Mouse (Mus musculus) erythroblast, embryonic 14.5 days (primary cell): ENCODE data around the gene Itih2. TPM values are rescaled to one million over a fixed set of nuclear protein-coding genes. Genes with fewer than 3 reads are reported as not detected.

Experiments
- H3K27me3 ChIP-seq: 2 replicates; pipeline ENCODE4 v1.6.1; 2012; ENCODE audit warnings: inconsistent platforms; ENCODE audit not compliant: control insufficient read depth
- H3K36me3 ChIP-seq: 2 replicates; pipeline ENCODE4 v1.6.1; 2012; ENCODE audit warnings: mild to moderate bottlenecking, inconsistent platforms; ENCODE audit not compliant: control insufficient read depth
- H3K4me1 ChIP-seq: 2 replicates; pipeline ENCODE4 v1.6.1; 2012; ENCODE audit warnings: inconsistent platforms; ENCODE audit not compliant: control insufficient read depth
- H3K4me3 ChIP-seq: replicated peaks from 2 replicates; pipeline ENCODE3; 2012; ENCODE audit warnings: moderate library complexity, mild to moderate bottlenecking, inconsistent platforms
- H3K9me3 ChIP-seq: 2 replicates; pipeline ENCODE4 v1.6.1; 2012; ENCODE audit warnings: low read length, inconsistent platforms, mixed read lengths; ENCODE audit not compliant: control insufficient read depth
- GATA1 ChIP-seq: IDR thresholded peaks from 2 replicates; pipeline ENCODE4 v1.6.1; 2012; ENCODE audit warnings: low read length, inconsistent platforms, mixed read lengths
- TAL1 ChIP-seq: IDR thresholded peaks from 3 replicates; pipeline ENCODE4 v1.6.1; 2012; ENCODE audit warnings: low read length, inconsistent platforms, mixed read lengths
- polyA plus RNA-seq: library from polyadenylated mRNA; stranded (reverse); fragments of >175 nt; gene quantifications from 2 replicates; pipeline ENCODE4 v1.2.3, GENCODE M21; 2012

Gene Itih2
- 0.06 and 0.10 TPM in 2 replicates for polyA plus RNA-seq

GRCm38 (mm10) chr2:10131296-10131695 is at the start of gene Itih2:
Itih2 (minus strand) TSS chr2:10131396.
- no peak for TF ChIP-seq GATA1
- H3K9me3 ChIP-seq, result no peaks in the 10 kb centered on the region
- H3K27me3 ChIP-seq, result no peaks in the 10 kb centered on the region
- no peaks in the 10 kb centered on the region for H3K4me1 ChIP-seq
- H3K36me3 ChIP-seq, result no peaks in the 10 kb centered on the region
- H3K4me3 ChIP-seq, result peak within 1 kb of the TSS; percentile 36

GRCm38 (mm10) chr2:10169991-10170390 is 38.8 kb upstream of the Itih2 start:
- peaks cover 8% of the 10 kb centered on the region for H3K4me1 ChIP-seq
- no peak overlapping the region for H3K4me3 ChIP-seq
- TF ChIP-seq GATA1 (no peak), TAL1 (no peak)
- H3K36me3 ChIP-seq, result no peaks in the 10 kb centered on the region
- no peaks in the 10 kb centered on the region for H3K27me3 ChIP-seq
- H3K9me3 ChIP-seq, result no peaks in the 10 kb centered on the region

GRCm38 (mm10) chr2:10168016-10168415 is 36.8 kb upstream of the Itih2 start:
- no peak for TF ChIP-seq GATA1
- no peak for TF ChIP-seq TAL1
- Histone ChIP-seq H3K9me3 (no peaks in the 10 kb centered on the region), H3K4me3 (no peak overlapping the region), H3K4me1 (peaks cover 8% of the 10 kb centered on the region), H3K27me3 (no peaks in the 10 kb centered on the region), H3K36me3 (no peaks in the 10 kb centered on the region)

GRCm38 (mm10) chr2:10167283-10167682 is 36.1 kb upstream of the Itih2 start:
- H3K27me3 ChIP-seq, result no peaks in the 10 kb centered on the region
- H3K9me3 ChIP-seq, result no peaks in the 10 kb centered on the region
- H3K36me3 ChIP-seq, result no peaks in the 10 kb centered on the region
- peaks cover 8% of the 10 kb centered on the region for H3K4me1 ChIP-seq
- H3K4me3 ChIP-seq, result no peak overlapping the region
- TF ChIP-seq GATA1 (no peak), TAL1 (no peak)

- Histone ChIP-seq H3K27me3 (no peaks in the 10 kb centered on the region), H3K4me3 (no peak overlapping the region), H3K36me3 (no peaks in the 10 kb centered on the region), H3K9me3 (no peaks in the 10 kb centered on the region), H3K4me1 (peaks cover 8% of the 10 kb centered on the region)
- no peak for TF ChIP-seq GATA1
Observed at GRCm38 (mm10) chr2:10166635-10167034, 35.4 kb upstream of the Itih2 start.

- no peak overlapping the region for H3K4me3 ChIP-seq
- no peak for TF ChIP-seq TAL1
- TF ChIP-seq GATA1, result no peak
- H3K9me3 ChIP-seq, result no peaks in the 10 kb centered on the region
- H3K27me3 ChIP-seq, result no peaks in the 10 kb centered on the region
- H3K4me1 ChIP-seq, result peaks cover 3% of the 10 kb centered on the region
- no peaks in the 10 kb centered on the region for H3K36me3 ChIP-seq
Observed at GRCm38 (mm10) chr2:10162011-10162410, 30.8 kb upstream of the Itih2 start.

- Histone ChIP-seq H3K27me3 (no peaks in the 10 kb centered on the region), H3K4me1 (peaks cover 9% of the 10 kb centered on the region), H3K9me3 (no peaks in the 10 kb centered on the region), H3K4me3 (no peak overlapping the region), H3K36me3 (no peaks in the 10 kb centered on the region)
- no peak for TF ChIP-seq TAL1
- no peak for TF ChIP-seq GATA1
Observed at GRCm38 (mm10) chr2:10157184-10157583, 26.0 kb upstream of the Itih2 start.

GRCm38 (mm10) chr2:10153201-10154075 is 22.2 kb upstream of the Itih2 start, which contains the start of gene Itih5:
Itih5 (plus strand) TSS chr2:10153571.
- no peaks in the 10 kb centered on the region for H3K36me3 ChIP-seq
- TF ChIP-seq TAL1, result no peak
- no peak for TF ChIP-seq GATA1

GRCm38 (mm10) chr2:10152590-10152989 is 21.4 kb upstream of the Itih2 start:
- no peaks in the 10 kb centered on the region for H3K9me3 ChIP-seq
- H3K4me3 ChIP-seq, result no peak overlapping the region
- H3K27me3 ChIP-seq, result no peaks in the 10 kb centered on the region
- no peak for TF ChIP-seq GATA1
- H3K4me1 ChIP-seq, result peaks cover 9% of the 10 kb centered on the region
- H3K36me3 ChIP-seq, result no peaks in the 10 kb centered on the region

More at GRCm38 (mm10) chr2:10153201-10154075, 22.2 kb upstream of the Itih2 start, which contains the start of gene Itih5:
- H3K9me3 ChIP-seq, result no peaks in the 10 kb centered on the region
- H3K27me3 ChIP-seq, result no peaks in the 10 kb centered on the region
- peaks cover 9% of the 10 kb centered on the region for H3K4me1 ChIP-seq
- peak within 1 kb of the TSS; percentile 53 for H3K4me3 ChIP-seq
